Mouse (Mus musculus): ENCODE results near the gene Fundc2.

Fundc2 gene

GRCm38 (mm10) chrX:75382195-75382771 lies at the start of gene Fundc2, which contains the start of gene F8:
TSS of gene Fundc2 (plus strand) at chrX:75382399.
TSS of gene F8 (minus strand) at chrX:75382615.
- peak; percentile 77 for DNase-seq (ENCODE audit: low spot score)

GRCm38 (mm10) chrX:75370197-75370596 lies 12.0 kb upstream of the Fundc2 start:
- DNase-seq (ENCODE audit: low spot score): no peak

- DNase-seq (ENCODE audit: low spot score): no peak
Measured at GRCm38 (mm10) chrX:75372666-75373425, 9.4 kb upstream of the Fundc2 start.

DNA sequence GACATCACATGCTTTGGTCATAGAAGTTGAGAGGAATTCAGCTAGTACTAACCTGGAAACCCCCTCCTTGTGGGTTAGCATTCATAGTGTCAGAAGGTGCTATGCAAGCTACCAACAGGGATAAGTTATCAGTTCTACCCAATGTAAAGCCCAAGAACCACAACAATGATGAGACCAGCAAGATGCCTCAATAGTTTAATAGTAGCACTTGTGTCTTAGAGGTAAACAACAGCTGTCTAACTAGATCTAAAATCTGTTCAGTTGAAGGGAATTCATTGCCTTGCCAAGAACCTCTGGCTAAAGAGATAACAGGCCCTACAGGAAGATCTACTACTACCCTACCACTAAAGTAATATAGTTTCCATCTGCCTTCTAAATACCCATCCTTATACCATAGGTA lies 5.4 kb upstream of the Fundc2 start:
- DNase-seq (ENCODE audit: low spot score): no peak

DNA sequence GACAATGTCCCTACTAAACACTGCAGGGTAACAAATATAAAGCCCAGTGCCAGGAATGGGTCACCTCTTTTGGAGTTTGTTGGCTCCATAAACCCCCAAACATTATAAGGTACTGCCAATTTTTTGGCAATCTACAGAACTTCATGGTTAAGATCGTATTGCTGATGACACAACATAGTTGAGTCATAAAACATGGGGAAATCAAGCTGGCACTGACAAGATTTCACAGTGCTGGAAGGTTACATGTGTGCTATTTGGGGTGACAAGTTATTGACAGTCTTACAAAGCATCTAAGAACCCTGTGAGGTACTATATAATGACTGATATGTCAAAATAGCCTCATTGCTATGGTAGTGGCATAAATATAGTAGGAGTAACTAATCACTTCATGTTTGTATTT lies 1.0 kb upstream of the Fundc2 start:
- no peak for DNase-seq (ENCODE audit: low spot score)

GRCm38 (mm10) chrX:75381699-75382098 lies 500 bp upstream of the Fundc2 start:
- DNase-seq (ENCODE audit: low spot score): no peak

- DNase-seq (ENCODE audit: low spot score): no peak
Measured at GRCm38 (mm10) chrX:75399471-75399870, 17.3 kb downstream of the Fundc2 start.

DNA sequence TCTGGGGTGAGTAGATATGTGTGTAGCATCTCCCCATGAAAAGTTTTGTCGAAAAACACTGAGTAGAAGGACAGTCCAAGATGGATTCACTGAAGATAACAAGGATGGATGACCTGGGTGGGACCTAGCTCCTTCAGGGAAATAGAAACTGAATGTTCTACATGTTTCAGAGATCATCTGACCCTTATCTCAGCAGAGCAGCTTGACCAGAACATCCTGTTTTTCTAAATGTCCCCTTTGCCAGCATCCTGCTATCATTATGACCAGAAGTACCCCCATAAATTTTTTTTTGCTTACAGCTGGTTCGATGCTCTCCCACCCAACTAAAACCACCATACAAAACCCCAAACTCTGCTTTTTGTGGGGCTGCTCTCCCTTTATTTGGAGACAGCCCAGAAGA lies 20.5 kb downstream of the Fundc2 start:
- no peak for DNase-seq (ENCODE audit: low spot score)

GRCm38 (mm10) chrX:75403350-75403749 lies 21.2 kb downstream of the Fundc2 start:
- DNase-seq (ENCODE audit: low spot score): no peak

DNA sequence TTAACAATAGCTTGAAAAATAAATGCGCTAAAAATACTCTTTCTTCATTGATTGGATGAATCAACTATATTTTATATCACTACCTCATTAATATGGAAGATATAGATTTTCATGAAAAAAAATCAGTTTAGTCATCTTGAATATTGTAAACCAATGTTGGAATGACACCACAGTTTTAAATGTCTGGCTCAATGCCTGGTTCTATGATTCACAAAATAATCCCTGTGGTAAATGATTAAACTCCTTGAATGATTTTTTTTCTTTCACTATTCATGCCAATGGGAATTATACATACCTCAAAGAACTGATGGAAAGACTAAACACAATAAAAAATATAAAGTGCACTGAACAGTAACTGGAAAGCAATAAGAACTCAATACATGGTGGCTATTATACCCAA lies 27.5 kb downstream of the Fundc2 start:
- no peak for DNase-seq (ENCODE audit: low spot score)

DNA sequence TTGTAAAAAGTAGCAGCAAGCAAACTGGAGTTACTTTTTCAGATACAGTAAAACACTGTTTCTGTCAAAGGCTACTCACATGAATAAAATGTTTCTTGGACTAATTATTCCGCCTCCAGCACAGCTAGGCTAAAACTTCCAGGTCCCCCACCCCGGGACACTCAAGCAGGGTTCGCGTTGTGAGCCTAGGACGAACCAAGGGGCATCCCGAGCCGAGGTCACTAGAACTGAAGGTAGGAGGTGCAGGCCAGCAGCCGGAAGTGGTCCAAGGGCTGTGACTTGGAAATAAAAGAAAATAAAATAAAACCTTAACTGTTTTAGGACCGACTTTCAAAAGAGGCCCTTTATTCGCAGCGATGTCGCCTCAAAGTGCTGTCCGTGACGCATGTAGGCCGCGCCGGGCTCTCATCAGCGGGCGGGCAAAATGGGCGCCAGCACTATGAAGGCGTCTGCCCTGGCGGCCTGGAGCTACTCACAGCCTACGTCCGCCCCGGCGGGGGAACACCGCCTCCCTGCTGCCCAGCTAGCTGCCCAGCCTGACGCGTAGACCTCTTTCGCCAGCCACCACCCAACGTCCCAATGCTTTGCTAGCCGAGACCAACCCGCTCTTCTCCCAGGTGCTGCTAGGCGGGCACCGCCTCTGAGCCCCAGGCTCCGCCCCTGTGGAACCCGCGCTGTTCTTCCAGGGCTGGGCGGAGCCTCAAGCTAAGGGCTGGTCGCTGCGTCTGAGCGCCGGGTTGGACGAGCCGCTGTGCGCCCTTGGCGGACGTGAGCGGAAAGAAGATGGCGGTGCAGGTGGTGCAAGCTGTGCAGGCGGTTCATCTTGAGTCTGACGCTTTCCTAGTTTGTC lies 34.0 kb downstream of the Fundc2 start, which contains the start of the genes Cmc4, Mtcp1 and Brcc3:
Gene Cmc4, minus strand, starts transcription at position 649 of the 850 bp plus-strand sequence.
Gene Mtcp1, minus strand, starts transcription at position 653 of the 850 bp plus-strand sequence.
Gene Brcc3, plus strand, starts transcription at position 693 of the 850 bp plus-strand sequence.
- DNase-seq (ENCODE audit: low spot score): peak; percentile 86

Measured in urinary bladder, postnatal 14 days (tissue).